Mouse (Mus musculus) adrenal gland, postnatal 14 days (tissue): ENCODE data around the gene Ddi2. TPM values are rescaled to one million over a fixed set of nuclear protein-coding genes. Genes with fewer than 3 reads are reported as not detected.

ENCODE experiments used
- DNase-seq: peaks from one replicate; pipeline ENCODE4 v3.0.0; 2021; ENCODE audit warnings: mixed read lengths
- total RNA-seq: library from RNA; stranded (reverse); gene quantifications from 2 replicates; pipeline ENCODE4 v1.2.3, GENCODE M21; 2021

Ddi2 gene
- total RNA-seq, 1 experiment from 2014 or later = 65.2 TPM

DNA sequence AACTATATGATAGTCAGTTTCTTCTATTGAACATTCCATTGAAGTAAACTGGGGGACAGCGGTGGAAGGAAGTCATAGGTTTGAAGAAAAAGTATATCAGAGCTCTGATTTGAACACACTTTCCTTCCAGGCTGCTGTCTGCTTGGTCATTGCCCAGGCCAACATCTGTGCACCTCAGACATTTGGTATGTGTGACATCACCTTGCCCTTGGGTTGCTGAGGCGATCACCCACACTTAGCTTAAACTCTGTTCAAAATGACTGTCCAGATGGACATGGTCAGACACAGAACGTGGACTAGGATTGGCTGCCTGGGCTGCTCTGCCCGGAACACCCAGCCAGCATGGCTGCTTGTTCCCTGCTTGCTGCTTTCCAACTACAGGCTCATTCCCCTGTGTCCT lies 19.2 kb upstream of the Ddi2 start:
- DNase-seq = no peak

DNA sequence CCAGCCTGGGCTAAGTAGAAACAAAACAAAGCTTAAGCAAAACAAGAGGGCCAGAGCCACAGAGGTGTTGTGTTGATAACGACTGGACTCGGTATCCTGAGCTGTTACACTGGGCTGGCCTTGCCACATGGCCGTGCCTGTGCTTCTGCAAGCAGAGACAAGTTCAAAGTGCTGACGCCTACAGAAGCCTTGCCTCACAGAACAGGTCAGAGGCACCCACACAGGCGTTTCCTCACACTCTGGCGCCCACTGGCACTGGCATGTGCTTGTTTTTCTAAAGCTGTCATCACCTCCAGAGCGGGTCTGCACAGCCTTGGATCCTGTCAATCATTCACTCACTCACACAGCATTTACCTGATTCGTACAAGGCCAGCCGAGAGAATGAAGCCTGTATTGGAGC lies 18.6 kb upstream of the Ddi2 start:
- no peak for DNase-seq

DNA sequence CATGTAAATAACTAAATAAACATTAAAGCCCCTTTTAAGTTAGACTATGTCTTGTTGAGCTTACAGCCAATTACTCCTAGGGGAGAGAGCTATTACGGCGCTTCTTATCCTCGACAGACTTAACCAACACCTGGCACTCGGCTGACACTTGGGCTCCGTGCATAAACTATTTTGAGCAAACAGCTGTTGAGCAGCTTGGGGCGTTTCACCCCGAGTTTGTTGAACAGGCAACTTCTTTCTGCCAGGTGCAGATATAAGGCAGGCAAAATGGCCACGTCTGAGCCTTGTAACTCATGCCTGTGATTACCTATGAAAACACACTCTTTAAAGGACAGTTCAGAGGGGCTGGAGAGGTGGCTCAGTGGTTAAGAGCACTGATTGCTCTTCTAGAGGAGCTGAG lies 14.8 kb upstream of the Ddi2 start:
- DNase-seq = no peak

DNA sequence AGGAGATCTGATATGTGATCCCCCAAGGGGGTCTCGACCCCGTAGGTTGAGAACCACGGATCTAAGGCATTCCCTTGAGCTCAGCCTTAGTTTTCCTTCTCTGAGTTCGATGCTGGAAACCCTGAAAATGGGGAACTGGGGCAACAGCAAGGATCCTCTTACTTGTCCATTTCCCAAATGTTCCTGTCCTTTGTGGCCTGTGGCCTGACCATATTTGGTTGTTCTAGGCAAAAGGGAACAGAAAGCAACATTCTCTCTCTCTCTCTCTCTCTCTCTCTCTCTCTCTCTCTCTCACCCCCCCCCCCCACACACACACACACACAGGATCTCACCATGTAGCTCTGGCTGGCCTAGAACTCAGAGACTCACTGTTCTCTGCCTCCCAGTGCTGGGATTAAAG lies 13.6 kb upstream of the Ddi2 start:
- DNase-seq = no peak

DNA sequence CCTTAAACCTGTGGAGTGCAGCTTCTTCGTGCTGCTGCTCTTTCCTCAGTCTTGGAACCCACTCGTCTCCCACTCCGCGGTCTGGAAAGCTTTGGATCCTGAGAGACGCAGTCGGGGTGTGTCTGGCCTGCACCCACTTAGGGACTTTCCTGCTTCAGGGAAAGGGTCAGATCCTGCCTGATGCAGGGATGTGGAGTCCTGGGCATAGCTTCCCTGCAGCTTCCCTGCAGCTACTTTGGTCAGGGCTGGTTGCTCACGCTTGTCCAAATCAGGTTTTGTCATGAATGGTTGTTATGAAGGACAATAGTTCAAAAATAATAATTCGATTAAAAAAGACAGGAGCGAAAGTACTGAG lies 12.0 kb upstream of the Ddi2 start:
- no peak for DNase-seq

DNA sequence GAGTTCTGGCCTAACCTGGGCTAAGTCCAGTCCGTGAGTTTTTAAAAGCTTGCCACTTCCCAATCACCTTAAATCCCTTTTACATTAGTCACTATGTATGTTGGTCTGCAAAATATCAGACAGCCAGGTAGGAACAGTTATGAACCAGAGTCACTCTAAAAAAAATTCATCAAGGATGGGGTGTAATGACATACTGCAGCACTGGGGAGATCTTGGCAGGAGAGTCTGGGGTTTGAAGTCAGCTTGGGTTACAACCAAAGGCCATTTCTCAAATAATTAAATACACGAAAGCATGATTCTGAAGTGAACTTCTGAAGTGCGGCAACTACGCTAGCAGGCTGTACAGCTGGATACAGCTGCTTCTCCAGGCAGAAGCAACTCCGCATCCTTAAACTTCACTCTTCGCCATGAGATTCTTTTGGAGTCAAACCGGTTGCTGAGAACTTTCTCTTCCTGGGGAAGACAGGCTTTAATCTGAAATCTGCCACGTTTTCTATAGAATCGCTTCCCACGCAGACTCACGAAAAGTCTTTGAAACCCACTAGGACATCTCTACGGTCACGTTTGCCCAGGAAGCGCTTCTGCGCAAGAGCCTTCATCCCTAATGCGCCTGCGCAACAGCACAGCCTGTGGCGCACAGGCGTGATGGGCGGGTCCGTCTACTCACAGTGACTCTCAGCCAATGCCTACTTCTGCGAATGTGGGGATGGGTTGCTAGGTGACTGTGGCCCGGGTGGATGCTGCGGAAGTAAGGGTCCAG lies 11.4 kb upstream of the Ddi2 start:
- peak; percentile 93 for DNase-seq

DNA sequence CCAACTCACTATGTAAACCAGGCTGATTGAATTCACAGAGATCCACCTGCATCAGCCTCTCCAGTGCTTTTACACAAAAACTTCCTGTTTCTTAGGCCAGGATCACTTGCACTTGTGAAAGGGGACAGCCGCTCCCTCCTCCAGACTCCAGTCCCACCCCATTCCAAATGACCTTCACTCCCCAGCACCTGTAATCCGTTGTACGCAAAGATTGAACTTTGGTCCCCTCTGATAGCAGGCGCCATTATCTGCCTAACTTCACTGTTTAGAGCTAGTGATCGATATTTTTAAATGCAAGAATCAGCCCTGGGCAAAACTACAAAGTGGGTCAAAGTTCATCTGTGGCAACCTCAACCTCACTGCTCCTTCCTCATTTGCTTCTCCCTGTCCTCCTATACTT lies 8.5 kb upstream of the Ddi2 start:
- DNase-seq = no peak

DNA sequence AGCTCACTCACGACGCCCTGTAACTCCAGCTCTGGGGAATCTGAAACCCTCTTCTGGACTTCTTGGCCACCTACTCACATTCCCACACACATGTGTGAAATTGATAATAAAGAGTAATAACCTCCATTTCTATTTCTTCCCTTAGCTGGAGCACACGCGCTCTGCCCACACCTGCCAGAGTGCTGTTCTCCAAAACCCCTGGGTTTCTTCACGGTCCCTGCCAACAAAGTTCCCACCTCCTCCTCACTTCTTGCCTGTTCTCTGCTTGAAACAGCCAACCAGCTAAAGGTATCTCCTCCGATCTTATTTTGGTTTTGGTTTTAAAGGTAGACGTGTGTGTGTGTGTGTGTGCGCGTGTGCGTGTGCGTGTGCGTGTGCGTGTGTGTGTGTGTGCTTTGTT lies 7.2 kb upstream of the Ddi2 start:
- no peak for DNase-seq

DNA sequence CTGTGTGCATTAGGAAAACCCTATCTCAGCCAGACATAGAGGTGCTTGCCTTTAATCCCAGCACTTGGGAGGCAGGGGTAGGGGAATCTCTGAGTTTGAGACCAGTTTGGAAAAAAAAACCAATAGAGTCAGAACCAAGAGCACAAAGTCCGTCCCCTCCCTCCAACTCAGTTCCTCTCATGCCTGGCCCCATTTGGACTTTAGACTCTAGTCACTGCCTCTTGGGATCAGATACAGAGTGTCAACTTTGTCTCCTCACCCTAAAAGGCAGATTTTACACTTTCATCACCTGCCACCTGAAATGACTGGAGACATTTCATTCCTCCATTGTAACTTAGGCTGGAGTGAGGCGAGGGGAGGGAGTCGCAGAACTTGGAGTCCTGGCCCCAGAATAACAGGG lies 6.0 kb upstream of the Ddi2 start:
- no peak for DNase-seq

DNA sequence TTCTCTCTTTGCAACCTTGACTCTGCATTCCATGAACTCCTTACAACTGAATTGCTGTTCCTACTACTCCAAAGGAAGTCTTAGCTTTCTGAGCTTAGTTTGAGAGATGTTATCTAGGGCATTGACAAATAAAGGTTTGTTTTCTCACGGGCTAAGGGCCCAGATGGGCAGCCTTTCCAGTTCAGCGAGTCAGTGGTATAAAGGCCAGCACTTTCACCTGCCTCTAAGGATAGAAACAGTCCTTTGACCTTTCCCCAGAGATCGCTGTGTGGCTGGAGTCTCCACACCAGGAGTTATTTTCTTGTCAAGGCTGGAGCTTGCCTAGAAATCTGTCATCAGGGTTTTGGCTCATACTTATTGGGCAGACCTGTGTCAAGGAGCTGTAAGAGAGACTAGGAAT lies 2.5 kb upstream of the Ddi2 start:
- DNase-seq = no peak

DNA sequence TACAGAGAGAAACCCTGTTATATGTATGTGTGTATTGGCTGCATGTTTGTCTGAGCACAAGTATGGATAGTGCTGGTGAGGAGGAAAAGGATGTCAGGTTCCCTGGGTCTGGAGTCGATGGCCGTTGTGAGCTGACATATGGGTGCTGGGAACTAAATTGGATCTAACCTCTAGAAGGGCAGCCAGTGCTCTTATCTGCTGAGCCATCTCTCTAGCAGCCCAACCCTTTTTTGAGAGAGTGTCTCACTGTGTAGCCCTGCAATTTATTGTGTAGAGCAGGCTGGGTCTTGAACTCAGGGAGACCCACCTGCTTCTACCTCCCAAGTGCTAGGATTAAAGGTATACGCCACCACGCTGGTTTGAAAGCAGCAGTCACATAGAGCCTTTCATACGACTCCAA lies 2.1 kb upstream of the Ddi2 start:
- DNase-seq = no peak

DNA sequence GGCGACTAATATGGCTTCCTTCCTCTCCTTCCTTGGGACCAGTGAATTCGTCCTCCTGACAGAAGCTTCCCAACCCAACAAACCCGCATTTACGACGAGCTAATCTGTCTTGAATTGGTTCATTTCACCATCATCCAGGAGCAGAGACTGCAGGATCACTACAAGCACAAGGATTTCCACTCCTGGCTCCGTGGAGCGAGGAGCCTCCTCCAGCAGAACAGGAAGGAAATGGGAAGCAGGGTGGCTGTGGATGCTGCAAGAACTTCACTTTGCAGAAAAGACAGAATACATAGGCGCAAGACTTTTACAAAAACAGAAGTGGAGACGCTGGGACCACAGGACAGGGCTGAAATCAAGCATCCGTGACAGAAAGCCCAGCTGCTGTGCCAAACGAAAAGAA lies 1.4 kb upstream of the Ddi2 start:
- DNase-seq = no peak

DNA sequence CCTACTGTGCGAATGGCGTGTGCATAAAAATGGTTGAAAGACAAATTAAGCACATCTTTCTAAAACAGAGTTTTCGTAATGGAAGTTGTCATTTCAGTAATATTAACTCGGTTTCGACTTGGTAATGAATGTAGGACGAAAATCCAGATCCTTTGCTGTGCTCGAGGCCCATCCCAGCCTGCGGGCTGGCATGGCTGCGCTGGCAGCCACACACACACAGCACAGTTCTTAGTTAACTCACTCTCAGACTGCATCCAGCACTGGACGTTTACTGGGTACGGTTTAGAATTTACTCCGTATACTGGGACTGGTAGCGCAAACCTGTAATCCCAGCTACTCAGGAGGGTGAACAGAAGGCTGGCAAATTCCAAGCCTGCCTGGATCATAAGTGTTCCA lies 452 bp upstream of the Ddi2 start:
- DNase-seq = no peak

DNA sequence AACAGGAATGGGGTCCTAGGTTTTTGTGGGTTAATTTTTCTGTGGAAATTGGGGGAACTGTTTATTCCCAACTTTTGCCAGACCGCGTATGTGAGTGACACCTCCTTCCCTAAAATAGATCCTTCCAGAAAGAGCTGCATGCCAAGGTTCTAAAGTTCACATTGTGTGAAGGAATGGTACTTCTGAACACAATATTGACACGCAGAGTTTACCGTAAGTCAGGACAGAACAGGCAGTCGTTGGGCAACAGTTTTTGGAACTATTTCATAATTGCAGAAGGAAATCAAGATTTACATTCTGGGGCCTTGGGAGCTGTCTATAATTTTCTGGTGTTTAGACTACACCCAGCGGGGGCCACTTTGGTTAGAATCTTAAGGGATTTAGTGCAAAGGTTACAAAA lies 1.3 kb downstream of the Ddi2 start:
- no peak for DNase-seq

DNA sequence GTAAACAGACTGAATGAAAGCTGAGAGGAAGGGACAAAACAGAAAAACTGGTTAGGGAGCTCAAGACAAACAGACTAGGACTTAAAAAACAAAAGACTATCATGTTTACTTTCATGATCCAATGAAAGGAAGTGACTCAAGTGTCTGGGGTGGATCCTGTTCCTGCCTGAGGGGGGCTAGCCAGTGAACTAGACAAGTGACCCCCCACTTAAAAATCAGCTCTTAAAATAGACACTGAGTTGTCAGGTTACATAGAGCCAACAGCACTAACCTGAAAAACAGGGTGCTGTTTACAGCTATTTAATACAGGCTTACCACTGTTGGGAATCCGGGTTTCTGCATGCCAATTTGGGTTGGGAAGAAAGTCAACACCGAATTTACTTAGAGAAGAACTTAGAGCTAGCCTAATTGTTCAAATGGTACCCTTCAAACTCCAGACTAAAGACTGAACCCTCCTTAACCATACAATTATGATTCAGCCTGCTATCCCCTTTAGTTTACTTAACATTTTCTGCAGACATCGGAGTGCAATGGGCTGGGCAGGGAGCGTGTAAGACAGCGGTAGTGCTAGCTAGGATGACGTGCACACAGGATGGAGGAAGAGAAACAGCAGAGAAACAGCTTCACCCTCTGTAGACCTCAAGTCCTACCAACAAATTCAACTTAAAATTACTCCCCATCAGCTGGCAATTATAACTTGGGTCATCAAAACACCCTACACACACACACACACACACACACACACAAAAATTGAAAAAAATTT lies 2.3 kb downstream of the Ddi2 start:
- DNase-seq = no peak

DNA sequence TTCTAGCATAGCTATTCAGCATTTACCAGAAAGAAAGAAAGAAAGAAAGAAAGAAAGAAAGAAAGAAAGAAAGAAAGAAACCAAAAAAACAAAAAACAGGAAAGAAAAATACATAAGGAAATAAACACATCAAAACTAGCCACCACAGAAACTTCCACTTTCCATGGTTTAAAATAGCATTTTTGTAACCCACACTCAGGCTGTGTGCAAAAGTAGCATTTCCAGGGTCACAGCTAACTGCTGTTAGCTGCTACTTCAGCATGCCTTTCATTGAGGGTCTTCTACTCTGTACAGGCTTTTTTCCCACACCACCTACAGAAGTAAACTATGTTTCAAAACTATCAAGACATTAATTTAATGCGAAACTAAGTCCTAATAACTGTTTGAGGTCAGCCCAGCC lies 3.9 kb downstream of the Ddi2 start:
- no peak for DNase-seq

DNA sequence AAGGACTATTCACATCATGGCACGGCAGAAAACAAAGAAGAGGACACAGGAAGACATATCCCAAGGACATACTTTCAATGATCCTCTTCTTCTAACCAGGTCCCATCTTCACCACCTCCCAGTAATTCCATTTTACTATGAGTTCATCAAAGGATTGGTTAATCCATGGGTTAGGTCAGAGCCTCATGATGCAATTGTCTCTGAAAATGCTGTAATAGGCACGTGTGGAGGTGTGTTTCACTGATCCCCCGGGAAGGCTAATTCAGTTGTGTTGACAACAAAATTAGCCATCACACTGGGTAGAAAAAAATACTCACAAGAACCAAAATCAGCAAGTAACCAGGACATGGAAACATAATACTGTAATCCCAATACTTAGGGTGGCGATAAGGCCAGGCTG lies 5.6 kb downstream of the Ddi2 start:
- DNase-seq = no peak

DNA sequence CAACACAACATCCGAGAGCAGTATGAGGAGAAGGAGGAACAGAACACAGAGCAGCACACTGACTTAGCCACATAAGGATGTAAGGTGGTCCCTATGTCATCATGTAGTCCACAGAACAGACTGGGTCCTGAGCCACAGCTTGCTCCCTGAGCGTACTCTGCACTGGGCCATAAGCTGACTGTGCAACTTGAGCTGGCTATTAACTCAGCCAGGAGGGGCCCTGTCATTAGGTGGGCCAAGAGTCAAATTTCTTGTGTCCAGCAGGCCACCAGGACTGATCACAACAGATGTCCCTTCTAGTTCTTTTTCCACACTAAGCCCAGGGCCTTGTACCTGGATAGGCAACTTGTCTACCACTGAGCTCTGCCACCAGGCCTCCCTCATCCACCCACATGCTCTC lies 8.2 kb downstream of the Ddi2 start:
- DNase-seq = no peak

DNA sequence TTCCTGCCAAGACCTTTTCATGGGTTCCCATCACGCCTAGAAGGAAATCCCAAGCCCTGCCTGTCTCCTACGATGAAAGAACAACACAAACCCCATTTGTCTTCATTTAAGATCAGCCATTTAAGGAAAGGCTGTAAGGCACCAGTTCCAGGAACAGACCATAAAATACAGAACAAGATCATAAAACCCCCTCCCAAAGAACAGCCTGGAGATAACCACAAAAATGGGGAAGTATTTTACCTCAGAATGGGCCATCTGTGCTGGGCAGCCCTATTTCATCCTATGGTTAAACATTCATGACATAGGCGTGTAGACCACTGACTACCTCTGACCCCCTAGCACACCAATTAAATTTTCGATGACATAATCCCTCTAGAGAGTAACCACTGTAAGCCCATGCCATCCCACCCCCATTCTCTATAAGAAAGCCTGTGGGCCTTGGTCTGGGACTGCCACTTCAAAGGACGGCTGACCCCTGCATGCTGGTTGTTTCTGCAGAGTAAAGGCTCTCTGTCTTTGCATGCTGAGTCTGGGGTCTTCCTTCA lies 9.5 kb downstream of the Ddi2 start:
- no peak for DNase-seq

DNA sequence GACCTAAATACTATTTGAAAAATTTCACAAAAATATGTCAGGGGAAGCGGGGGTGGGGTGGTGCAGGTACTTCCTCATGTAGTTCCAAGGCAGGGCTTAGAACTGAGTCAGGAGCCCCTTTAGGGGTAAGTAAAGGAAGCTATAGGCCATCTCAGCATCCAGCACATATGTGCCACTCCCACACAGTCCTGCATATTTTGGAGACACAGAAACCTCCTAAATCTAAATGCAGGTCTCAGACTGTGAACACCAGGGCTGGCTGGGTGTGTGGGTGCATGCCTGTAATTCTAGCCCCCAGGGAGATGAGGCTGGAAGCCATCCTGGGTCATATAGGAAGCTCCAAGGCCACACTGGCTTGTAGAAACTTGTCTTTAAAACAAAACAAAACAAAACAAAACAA lies 12.0 kb downstream of the Ddi2 start:
- no peak for DNase-seq

DNA sequence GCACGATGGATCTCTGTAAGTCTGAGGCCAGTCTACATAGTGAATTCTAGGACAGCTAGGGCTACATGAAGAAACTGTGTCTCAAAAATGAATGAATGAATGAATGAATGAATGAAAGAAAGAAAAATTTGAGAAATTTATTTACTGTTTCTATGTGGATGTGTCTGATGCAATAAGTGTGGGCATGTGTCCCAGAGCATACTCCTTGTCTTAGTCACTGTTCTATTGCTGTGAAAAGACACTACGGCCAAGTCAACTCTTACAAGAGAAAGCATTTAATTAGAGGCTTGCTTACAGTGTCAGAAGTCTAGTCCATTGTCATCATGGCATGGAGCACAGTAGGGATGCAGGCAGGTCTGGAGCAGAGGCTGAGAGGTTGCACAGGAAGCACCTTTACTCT lies 14.2 kb downstream of the Ddi2 start:
- DNase-seq = no peak

DNA sequence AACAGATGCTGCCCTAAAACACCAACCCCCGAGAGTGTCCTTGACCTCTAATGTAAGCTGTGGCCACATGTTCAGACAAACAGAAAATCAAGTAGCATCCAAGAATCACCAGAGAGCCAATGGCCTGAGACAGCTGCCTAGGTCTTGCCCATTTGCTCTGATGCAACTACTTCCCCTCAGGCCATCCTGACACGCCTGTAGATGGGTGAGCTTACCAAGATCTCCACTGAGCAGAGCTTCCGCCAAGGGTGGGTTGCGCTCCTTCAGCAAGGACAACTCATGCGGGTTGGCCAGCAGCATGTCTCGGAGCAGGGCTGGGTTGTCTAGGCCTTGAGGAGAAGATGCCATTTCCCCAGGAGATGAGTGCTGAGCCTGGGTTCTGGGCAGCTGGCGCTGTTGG lies 15.2 kb downstream of the Ddi2 start:
- no peak for DNase-seq

DNA sequence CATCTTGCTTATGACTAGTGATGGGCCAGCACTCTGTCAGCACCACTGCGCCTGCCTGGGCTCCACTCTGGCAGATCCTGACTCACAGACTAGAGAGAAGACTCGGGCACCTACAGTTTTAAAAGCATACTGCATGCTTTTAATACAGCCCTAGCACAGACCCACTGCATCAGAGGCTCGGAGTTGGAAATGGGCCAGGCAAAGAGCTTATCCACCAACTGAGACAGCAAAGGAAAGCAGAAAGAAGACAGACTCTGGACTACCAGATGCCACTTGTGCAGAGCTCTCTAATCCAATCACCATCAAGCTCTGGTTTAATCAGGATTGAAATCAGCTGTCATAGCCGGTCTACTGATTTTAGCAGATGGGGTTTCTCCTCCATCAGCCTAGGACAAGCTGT lies 17.9 kb downstream of the Ddi2 start:
- peak; percentile 48 for DNase-seq

DNA sequence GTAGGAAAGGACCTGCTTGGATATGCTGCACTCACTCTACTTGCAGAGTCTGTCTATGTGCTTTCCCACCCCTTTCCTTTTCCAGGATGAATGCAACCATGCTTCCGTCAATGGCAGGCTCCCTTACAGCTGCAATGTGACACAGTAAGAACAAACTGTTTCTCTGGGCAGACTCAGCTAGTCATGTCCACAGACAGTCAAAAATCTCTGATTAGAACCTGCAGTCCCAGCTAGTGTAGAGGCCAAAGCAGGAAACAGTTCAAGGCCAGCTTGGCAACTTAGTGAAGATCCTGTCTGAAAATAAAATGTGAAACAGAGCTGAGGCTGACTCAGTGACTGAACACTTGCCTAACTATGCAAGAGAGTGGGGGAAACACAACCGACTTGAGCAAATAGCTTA lies 18.6 kb downstream of the Ddi2 start:
- peak; percentile 39 for DNase-seq
